Mouse (Mus musculus) liver, embryonic 14.5 days (tissue): ENCODE measurements around the gene Pacrg.

Experiments
- CTCF ChIP-seq: IDR thresholded peaks from 2 replicates; pipeline ENCODE4 v1.5.1; 2016; ENCODE audit warnings: antibody characterized with exemption, low read depth, control low read depth
- EP300 ChIP-seq: IDR thresholded peaks from 2 replicates; pipeline ENCODE4 v1.6.1; 2016; ENCODE audit warnings: antibody characterized with exemption, low read depth

GRCm38 (mm10) chr17:10478377-10478776 lies 361.7 kb downstream of the Pacrg start:
- no peak for TF ChIP-seq CTCF
- TF ChIP-seq EP300, result no peak
